Mouse (Mus musculus): ENCODE measurements around the gene Tmem168. TPM values are rescaled to one million over a fixed set of nuclear protein-coding genes. Genes with fewer than 3 reads are reported as not detected.

Gene Tmem168
- polyA plus RNA-seq, 1 experiment from 2014 or later, result 33.8 TPM

DNA sequence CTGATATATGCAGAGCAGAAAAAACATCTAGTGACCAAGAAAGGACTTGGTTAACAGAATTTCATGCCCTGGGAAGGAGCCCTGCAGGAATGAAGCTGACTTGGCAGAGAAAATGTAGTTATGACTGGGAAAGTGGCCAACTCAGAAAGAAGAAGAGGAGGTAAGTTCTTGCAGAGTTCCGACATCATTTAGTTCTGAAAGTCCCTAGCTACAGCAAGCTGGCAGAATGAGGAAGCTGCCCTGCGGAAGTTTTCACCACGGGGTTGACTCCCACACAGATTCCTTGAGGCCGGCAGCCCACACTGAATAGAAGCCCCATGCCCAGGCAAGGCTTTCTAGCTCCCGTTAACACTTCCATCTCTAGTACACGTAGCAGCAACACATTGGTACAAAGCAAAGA lies 6.3 kb downstream of the Tmem168 start:
- 89% methylated on average over 6 of the region's 6 CpGs for WGBS
- Histone ChIP-seq H3K4me1 (ENCODE audit: control insufficient read depth, insufficient read depth, low read length) (no peaks in the 10 kb centered on the region), H3K27me3 (ENCODE audit: control insufficient read depth, insufficient read depth, low read length) (no peaks in the 10 kb centered on the region), H3K4me2 (ENCODE audit: low read depth) (no peak overlapping the region), H3K36me3 (ENCODE audit: control insufficient read depth, insufficient read depth, low read length) (0 out of 2 replicates have a peak, but pooled peaks cover 2% of the 10 kb centered on the region), H3K4me3 (ENCODE audit: low read depth, low read length) (no peak overlapping the region), H3K9ac (ENCODE audit: low read length) (no peak overlapping the region), H3K27ac (ENCODE audit: low read depth, low read length) (no peak overlapping the region), H3K9me3 (ENCODE audit: control insufficient read depth, low read length) (no peaks in the 10 kb centered on the region)
- DNase-seq (ENCODE audit: low spot score) (no peak), ATAC-seq (ENCODE audit: insufficient read depth, low FRiP score, low TSS enrichment) (no peak)

DNA sequence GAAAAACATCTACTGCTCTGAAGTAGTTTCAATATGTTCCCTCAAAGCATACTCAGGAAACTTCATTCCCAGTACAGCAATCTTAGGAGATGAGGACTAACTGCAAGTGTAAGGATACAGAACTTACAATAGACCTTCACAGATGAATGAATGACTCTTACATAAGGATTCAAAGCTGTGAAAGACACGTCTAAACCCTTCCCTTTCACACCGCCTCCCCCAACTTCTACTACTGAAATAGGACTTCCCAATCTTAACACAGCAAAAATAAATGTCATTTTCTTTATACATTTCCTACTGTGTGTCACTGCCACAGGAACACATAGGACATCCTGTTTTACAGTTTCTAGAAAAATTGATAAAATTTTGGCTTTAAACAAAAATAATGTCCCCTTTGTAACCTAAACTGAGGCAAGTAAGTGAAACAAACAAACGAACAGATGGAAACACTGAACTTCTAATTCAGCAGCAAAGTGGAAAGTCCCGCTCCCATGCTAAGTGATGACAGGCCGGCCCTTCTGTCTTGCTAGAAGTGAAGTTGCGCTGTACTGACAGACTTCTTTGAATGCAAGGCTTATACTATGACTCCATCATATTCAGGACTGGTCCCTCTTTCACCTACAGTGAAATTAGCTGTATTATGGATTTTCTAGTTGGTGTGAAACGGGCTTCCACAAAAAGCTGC lies 9.5 kb downstream of the Tmem168 start:
- Histone ChIP-seq H3K9ac (ENCODE audit: low read length) (no peak overlapping the region), H3K36me3 (ENCODE audit: control insufficient read depth, insufficient read depth, low read length) (0 out of 2 replicates have a peak, but pooled peaks cover 2% of the 10 kb centered on the region), H3K9me3 (ENCODE audit: control insufficient read depth, low read length) (no peaks in the 10 kb centered on the region), H3K4me3 (ENCODE audit: low read depth, low read length) (no peak overlapping the region), H3K27ac (ENCODE audit: low read depth, low read length) (no peak overlapping the region), H3K27me3 (ENCODE audit: control insufficient read depth, insufficient read depth, low read length) (no peaks in the 10 kb centered on the region), H3K4me2 (ENCODE audit: low read depth) (no peak overlapping the region), H3K4me1 (ENCODE audit: control insufficient read depth, insufficient read depth, low read length) (no peaks in the 10 kb centered on the region)
- 88% methylated on average over 7 of the region's 7 CpGs for WGBS
- no peak for ATAC-seq (ENCODE audit: insufficient read depth, low FRiP score, low TSS enrichment)
- DNase-seq (ENCODE audit: low spot score), result no peak

DNA sequence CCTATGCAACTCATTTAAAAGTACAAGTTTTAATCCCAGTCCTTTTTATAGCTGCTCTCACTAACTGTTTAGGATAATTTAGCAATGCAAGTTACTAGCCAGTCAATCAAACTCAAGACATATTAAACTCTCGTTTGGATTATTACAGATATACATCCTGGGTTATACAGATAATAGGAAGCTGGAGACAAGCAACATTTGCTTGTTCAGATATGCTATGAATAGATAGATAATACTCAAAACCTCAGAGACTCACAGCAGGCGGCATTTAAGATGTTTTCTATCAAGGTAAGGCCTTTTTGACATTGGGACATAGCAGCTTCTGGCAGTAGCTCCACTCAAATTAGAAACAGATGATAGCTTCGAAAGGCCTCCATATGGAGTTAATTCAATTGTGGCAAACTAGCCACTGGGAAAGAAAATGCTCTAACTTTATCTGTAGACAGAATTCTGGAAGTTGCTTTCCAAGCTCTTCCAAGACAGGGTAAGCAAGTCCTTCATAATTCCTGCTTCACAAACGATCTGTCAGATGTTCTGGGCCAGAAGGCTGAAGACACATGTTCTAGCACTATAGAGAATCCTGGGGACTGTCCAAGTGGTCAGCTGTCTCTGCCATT lies 15.1 kb downstream of the Tmem168 start:
- ATAC-seq (ENCODE audit: insufficient read depth, low FRiP score, low TSS enrichment) (no peak), DNase-seq (ENCODE audit: low spot score) (no peak)
- Histone ChIP-seq H3K4me3 (ENCODE audit: low read depth, low read length) (no peak overlapping the region), H3K36me3 (ENCODE audit: control insufficient read depth, insufficient read depth, low read length) (no peaks in the 10 kb centered on the region), H3K9me3 (ENCODE audit: control insufficient read depth, low read length) (no peaks in the 10 kb centered on the region), H3K4me2 (ENCODE audit: low read depth) (no peak overlapping the region), H3K4me1 (ENCODE audit: control insufficient read depth, insufficient read depth, low read length) (no peaks in the 10 kb centered on the region), H3K9ac (ENCODE audit: low read length) (no peak overlapping the region), H3K27ac (ENCODE audit: low read depth, low read length) (no peak overlapping the region), H3K27me3 (ENCODE audit: control insufficient read depth, insufficient read depth, low read length) (no peaks in the 10 kb centered on the region)
- 74% methylated on average over 4 of the region's 4 CpGs for WGBS

DNA sequence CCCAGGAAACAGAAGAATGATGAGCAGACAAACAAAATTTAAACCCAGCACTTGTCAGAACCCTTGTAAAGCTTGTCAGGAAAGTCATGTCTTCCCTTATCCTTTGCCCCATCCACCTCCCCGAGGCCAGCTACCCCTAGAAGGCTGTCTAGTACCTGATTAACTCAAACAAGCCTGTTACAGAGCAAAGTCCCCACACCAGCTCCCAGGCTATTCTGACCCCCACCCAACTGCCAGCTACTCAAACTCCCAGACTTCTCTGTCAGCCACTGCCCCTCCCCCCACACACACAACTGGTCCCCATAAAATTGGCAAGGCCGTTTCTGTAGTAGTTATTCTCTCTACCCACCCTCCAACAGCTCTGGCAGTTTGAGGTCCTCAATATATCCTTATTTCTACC lies 21.3 kb downstream of the Tmem168 start:
- Histone ChIP-seq H3K4me1 (ENCODE audit: control insufficient read depth, insufficient read depth, low read length) (no peaks in the 10 kb centered on the region), H3K27me3 (ENCODE audit: control insufficient read depth, insufficient read depth, low read length) (no peaks in the 10 kb centered on the region), H3K9me3 (ENCODE audit: control insufficient read depth, low read length) (no peaks in the 10 kb centered on the region), H3K4me3 (ENCODE audit: low read depth, low read length) (no peak overlapping the region), H3K27ac (ENCODE audit: low read depth, low read length) (no peak overlapping the region), H3K4me2 (ENCODE audit: low read depth) (no peak overlapping the region), H3K9ac (ENCODE audit: low read length) (no peak overlapping the region), H3K36me3 (ENCODE audit: control insufficient read depth, insufficient read depth, low read length) (no peaks in the 10 kb centered on the region)
- DNase-seq (ENCODE audit: low spot score) (no peak), ATAC-seq (ENCODE audit: insufficient read depth, low FRiP score, low TSS enrichment) (no peak)
- 30% methylated on average over 2 of the region's 2 CpGs for WGBS

DNA sequence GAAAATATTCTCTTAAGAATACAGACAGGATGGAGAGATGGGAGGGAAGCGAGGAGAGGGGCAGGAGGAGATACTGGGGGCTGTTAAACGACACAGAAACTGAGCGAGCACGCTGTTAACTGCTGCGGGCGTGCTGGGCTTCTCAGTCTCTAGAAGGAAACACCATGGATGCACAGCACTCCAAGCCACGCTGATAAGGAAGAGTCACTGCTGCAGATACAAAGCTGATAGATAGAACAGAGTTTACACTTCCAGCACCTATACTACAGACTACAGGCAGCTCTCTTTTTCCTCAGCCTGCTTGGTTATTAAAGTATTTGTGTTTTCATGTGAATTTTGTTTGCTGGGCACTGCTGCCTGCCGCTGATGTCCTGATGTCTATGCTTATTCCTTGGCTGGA lies 21.7 kb downstream of the Tmem168 start:
- no peak overlapping the region for H3K9ac ChIP-seq (ENCODE audit: low read length)
- H3K27me3 ChIP-seq (ENCODE audit: control insufficient read depth, insufficient read depth, low read length), result no peaks in the 10 kb centered on the region
- H3K4me1 ChIP-seq (ENCODE audit: control insufficient read depth, insufficient read depth, low read length), result no peaks in the 10 kb centered on the region
- no peaks in the 10 kb centered on the region for H3K9me3 ChIP-seq (ENCODE audit: control insufficient read depth, low read length)
- no peak overlapping the region for H3K27ac ChIP-seq (ENCODE audit: low read depth, low read length)
- no peak overlapping the region for H3K4me2 ChIP-seq (ENCODE audit: low read depth)
- ATAC-seq (ENCODE audit: insufficient read depth, low FRiP score, low TSS enrichment), result no peak
- 82% methylated on average over 8 of the region's 8 CpGs for WGBS
- no peaks in the 10 kb centered on the region for H3K36me3 ChIP-seq (ENCODE audit: control insufficient read depth, insufficient read depth, low read length)
- no peak overlapping the region for H3K4me3 ChIP-seq (ENCODE audit: low read depth, low read length)
- DNase-seq (ENCODE audit: low spot score), result no peak

DNA sequence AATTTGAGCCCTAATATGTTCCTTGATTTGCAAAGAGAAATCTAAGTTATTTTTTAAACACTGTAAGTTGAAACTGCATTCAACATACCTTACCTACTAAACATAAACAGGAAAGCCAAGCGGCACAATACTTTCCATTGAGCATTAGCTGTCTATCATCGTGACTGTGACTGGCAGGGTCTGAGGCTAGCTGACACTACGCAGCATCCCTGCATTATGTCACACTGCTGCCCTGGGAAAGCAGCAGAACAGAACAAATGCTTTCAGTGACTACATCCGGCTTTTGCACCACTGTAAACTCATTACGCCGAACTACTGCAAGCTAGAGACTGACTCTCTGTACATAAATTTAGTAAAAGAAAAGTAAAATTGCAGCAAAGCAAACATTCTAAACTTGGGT lies 23.1 kb downstream of the Tmem168 start:
- ATAC-seq (ENCODE audit: insufficient read depth, low FRiP score, low TSS enrichment) (no peak), DNase-seq (ENCODE audit: low spot score) (no peak)
- Histone ChIP-seq H3K4me3 (ENCODE audit: low read depth, low read length) (no peak overlapping the region), H3K27ac (ENCODE audit: low read depth, low read length) (no peak overlapping the region), H3K9me3 (ENCODE audit: control insufficient read depth, low read length) (no peaks in the 10 kb centered on the region), H3K4me1 (ENCODE audit: control insufficient read depth, insufficient read depth, low read length) (no peaks in the 10 kb centered on the region), H3K4me2 (ENCODE audit: low read depth) (no peak overlapping the region), H3K27me3 (ENCODE audit: control insufficient read depth, insufficient read depth, low read length) (no peaks in the 10 kb centered on the region), H3K9ac (ENCODE audit: low read length) (no peak overlapping the region), H3K36me3 (ENCODE audit: control insufficient read depth, insufficient read depth, low read length) (no peaks in the 10 kb centered on the region)
- 92% methylated on average over 6 of the region's 6 CpGs for WGBS

DNA sequence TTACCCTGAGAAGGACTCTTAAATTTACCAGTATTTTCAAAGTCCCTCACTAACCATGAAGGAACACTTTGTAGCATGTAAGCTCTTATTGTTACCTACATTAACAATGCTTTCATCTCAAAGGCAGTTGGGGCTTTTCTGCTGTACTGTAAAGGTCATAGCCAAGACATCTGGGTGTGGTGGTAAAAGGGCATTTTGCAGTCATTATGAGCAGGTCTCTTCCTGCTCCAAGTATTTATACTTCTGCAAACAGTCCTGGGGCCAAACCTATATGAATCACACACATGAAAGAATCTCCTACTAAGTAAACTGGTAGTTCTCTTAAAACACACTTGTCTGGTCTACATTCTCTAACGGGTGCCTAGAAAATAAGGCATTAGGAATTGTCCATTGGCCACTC lies 25.8 kb downstream of the Tmem168 start:
- H3K4me1 ChIP-seq (ENCODE audit: control insufficient read depth, insufficient read depth, low read length), result no peaks in the 10 kb centered on the region
- H3K4me2 ChIP-seq (ENCODE audit: low read depth), result no peak overlapping the region
- H3K4me3 ChIP-seq (ENCODE audit: low read depth, low read length), result no peak overlapping the region
- no peaks in the 10 kb centered on the region for H3K36me3 ChIP-seq (ENCODE audit: control insufficient read depth, insufficient read depth, low read length)
- WGBS, result 91% methylated on average over 1 of the region's 1 CpGs
- DNase-seq (ENCODE audit: low spot score) (no peak), ATAC-seq (ENCODE audit: insufficient read depth, low FRiP score, low TSS enrichment) (no peak)
- H3K27ac ChIP-seq (ENCODE audit: low read depth, low read length), result no peak overlapping the region
- no peaks in the 10 kb centered on the region for H3K9me3 ChIP-seq (ENCODE audit: control insufficient read depth, low read length)
- no peak overlapping the region for H3K9ac ChIP-seq (ENCODE audit: low read length)
- no peaks in the 10 kb centered on the region for H3K27me3 ChIP-seq (ENCODE audit: control insufficient read depth, insufficient read depth, low read length)

DNA sequence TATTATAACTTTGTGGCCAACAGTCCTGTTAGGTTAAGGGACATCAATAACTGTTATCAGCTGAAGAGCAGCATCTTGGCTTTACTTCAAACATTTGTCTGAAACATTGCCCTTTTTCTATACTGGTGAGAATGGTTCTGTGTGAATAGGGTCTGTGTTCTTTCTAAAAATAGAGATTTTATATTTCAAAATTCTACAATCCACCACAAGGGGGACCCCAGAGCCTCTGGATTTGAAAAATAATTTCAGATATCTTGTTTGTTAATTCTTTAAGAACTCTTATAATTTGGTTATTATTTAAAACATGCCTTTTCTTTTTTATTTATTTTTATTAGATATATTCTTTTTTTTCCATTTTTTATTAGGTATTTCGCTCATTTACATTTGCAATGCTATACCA lies 42.2 kb downstream of the Tmem168 start:
- Histone ChIP-seq H3K27ac (ENCODE audit: low read depth, low read length) (no peak overlapping the region), H3K4me1 (ENCODE audit: control insufficient read depth, insufficient read depth, low read length) (no peaks in the 10 kb centered on the region), H3K4me2 (ENCODE audit: low read depth) (no peak overlapping the region), H3K4me3 (ENCODE audit: low read depth, low read length) (no peak overlapping the region), H3K27me3 (ENCODE audit: control insufficient read depth, insufficient read depth, low read length) (no peaks in the 10 kb centered on the region), H3K36me3 (ENCODE audit: control insufficient read depth, insufficient read depth, low read length) (no peaks in the 10 kb centered on the region), H3K9ac (ENCODE audit: low read length) (no peak overlapping the region), H3K9me3 (ENCODE audit: control insufficient read depth, low read length) (no peaks in the 10 kb centered on the region)
- WGBS, result 90% methylated on average over 1 of the region's 1 CpGs
- DNase-seq (ENCODE audit: low spot score) (no peak), ATAC-seq (ENCODE audit: insufficient read depth, low FRiP score, low TSS enrichment) (no peak)

DNA sequence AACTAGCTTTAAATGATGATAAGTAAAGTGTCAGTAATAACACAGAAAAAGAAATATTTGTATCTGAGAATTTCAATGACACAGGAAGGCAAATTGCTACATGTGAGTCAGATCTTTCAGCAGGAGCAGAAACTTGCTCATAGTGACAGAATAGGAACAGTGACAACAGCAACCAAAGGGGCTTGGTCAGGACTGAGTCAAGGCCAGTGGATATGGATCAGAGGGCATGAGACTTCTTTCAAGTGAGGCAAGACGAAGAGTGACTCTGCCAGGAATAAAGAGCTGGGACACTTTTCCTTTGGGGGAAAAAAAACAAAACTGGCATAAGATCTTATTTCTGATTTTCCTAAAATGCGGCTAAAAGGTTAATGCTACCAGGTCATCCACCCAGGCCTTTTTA lies 52.6 kb downstream of the Tmem168 start:
- DNase-seq (ENCODE audit: low spot score) (no peak), ATAC-seq (ENCODE audit: insufficient read depth, low FRiP score, low TSS enrichment) (no peak)
- 88% methylated on average over 2 of the region's 2 CpGs for WGBS
- Histone ChIP-seq H3K9ac (ENCODE audit: low read length) (no peak overlapping the region), H3K27ac (ENCODE audit: low read depth, low read length) (no peak overlapping the region), H3K4me1 (ENCODE audit: control insufficient read depth, insufficient read depth, low read length) (no peaks in the 10 kb centered on the region), H3K4me3 (ENCODE audit: low read depth, low read length) (no peak overlapping the region), H3K4me2 (ENCODE audit: low read depth) (no peak overlapping the region), H3K36me3 (ENCODE audit: control insufficient read depth, insufficient read depth, low read length) (no peaks in the 10 kb centered on the region), H3K27me3 (ENCODE audit: control insufficient read depth, insufficient read depth, low read length) (no peaks in the 10 kb centered on the region), H3K9me3 (ENCODE audit: control insufficient read depth, low read length) (no peaks in the 10 kb centered on the region)

Measured in neural tube, embryonic 11.5 days (tissue).